Mouse (Mus musculus) bone marrow macrophage, adult 2 months (primary cell): ENCODE measurements at regions not wholly inside any gene's neighbourhood (a gene's known extent, or its start where the extent isn't known, plus 50 kb on each side); places are given as distances from the start of the nearest gene placed in this dataset.

ENCODE experiments used
- CTCF ChIP-seq: IDR thresholded peaks from 2 replicates; pipeline ENCODE4 v1.5.1; 2012; ENCODE audit warnings: low read depth, mild to moderate bottlenecking, low read length, moderate library complexity
- POLR2A ChIP-seq: IDR thresholded peaks from 2 replicates; pipeline ENCODE4 v1.6.1; 2012; ENCODE audit warnings: mild to moderate bottlenecking, low read depth, low read length, borderline replicate concordance

DNA sequence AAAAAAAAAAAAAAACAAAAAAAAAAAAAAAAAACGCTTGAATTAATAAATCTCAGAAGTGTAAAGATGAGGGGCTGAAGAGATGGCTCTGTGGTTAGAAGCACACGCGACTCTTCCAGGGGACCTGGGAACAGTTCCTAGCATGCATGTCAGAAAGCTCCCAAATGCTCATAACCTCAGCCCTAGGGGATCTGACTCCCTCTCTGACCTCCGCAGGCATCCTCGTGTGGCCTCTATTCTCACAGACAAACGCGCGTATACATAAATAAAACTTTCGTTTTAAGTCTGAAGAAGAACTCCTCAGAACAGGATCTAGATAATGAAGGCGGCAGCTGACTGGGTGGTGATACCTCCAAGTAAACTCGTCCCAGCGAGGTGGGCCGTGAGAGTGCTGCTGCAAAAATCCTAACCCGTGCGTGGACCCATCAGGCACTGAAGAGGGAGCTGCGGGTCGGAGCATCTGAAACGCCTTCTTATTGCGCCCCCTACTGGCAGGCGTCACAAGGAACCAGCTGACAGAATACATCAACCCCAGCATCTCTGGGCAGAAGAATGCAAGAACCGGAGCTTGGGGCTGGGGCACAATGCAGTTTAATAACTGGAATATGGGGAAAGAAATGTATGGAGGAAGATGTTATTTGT, 266.2 kb downstream of the Pdcd6ip start:
- no peak for TF ChIP-seq POLR2A
- peak; percentile 95 for TF ChIP-seq CTCF
